Mouse (Mus musculus) B cell, adult 62 days (primary cell): ENCODE measurements around the gene Casq2. TPM values are rescaled to one million over a fixed set of nuclear protein-coding genes. Genes with fewer than 3 reads are reported as not detected.

Experiments
- total RNA-seq: library from RNA; stranded (reverse); gene quantifications from 4 replicates; pipeline ENCODE4 v1.2.4, GENCODE M21; 2023

Gene Casq2
- total RNA-seq: not detected in 4 replicates

GRCm38 (mm10) chr3:102086283-102086682 is at the start of gene Casq2:
Casq2 (plus strand) TSS chr3:102086415.

Other genes with a start within 250 kb of the Casq2 start
- not detected in 4 replicates for gene Mab21l3, start 237.5 kb upstream of the Casq2 start, total RNA-seq
- 1.7 to 2.2 TPM (median 2.0 TPM) in 4 replicates for gene Slc22a15, start 162.0 kb upstream of the Casq2 start, total RNA-seq
- gene Nhlh2, start 76.3 kb upstream of the Casq2 start, total RNA-seq: not detected in 4 replicates
- gene Vangl1, start 118.3 kb downstream of the Casq2 start, total RNA-seq: not detected in 4 replicates